Mouse (Mus musculus): Measurements from ENCODE around the gene Atf3. TPM values are rescaled to one million over a fixed set of nuclear protein-coding genes. Genes with fewer than 3 reads are reported as not detected.

Gene Atf3
- total RNA-seq, 2 experiments from 2014 or later, result 4.5 to 9.5 TPM

GRCm38 (mm10) chr1:191193657-191194424 lies 24.0 kb downstream of the Atf3 start:
- intact Hi-C loops (cut with DNase I), result no loop called here
- peak in 1 of 2 experiments; percentile 32 for DNase-seq

- intact Hi-C loops (cut with DNase I), result no loop called here
- no peak for DNase-seq
Measured at GRCm38 (mm10) chr1:191192751-191193150, 25.1 kb downstream of the Atf3 start.

GRCm38 (mm10) chr1:191192213-191192612 lies 25.6 kb downstream of the Atf3 start:
- intact Hi-C loops (cut with DNase I), result no loop called here
- no peak for DNase-seq

- intact Hi-C loops (cut with DNase I), result no loop called here
- DNase-seq, result no peak
Measured at GRCm38 (mm10) chr1:191189671-191190372, 28.0 kb downstream of the Atf3 start.

GRCm38 (mm10) chr1:191186386-191186770 lies 31.5 kb downstream of the Atf3 start:
- intact Hi-C loops (cut with DNase I), result no loop called here
- peak; percentile 43 to 55 for DNase-seq

- intact Hi-C loops (cut with DNase I), result loop anchor here (2.0 kb wide), 1 partner anchor 37 kb away; no protein-coding TSS in a partner anchor
- peak; percentile 32 to 37 for DNase-seq
Measured at GRCm38 (mm10) chr1:191185761-191186385, 32.0 kb downstream of the Atf3 start.

GRCm38 (mm10) chr1:191184841-191185251 lies 33.0 kb downstream of the Atf3 start:
- intact Hi-C loops (cut with DNase I), result loop anchor here (2.0 to 5.0 kb wide), 2 partner anchors 38 to 87 kb away; no protein-coding TSS in a partner anchor
- peak; percentile 33 to 41 for DNase-seq

GRCm38 (mm10) chr1:191184066-191184815 lies 33.6 kb downstream of the Atf3 start:
- peak; percentile 23 to 48 for DNase-seq
- intact Hi-C loops (cut with DNase I), result loop anchor here (2.0 to 5.0 kb wide), 2 partner anchors 39 to 88 kb away; no protein-coding TSS in a partner anchor

GRCm38 (mm10) chr1:191183163-191184065 lies 34.4 kb downstream of the Atf3 start:
- intact Hi-C loops (cut with DNase I), result loop anchor here (2.0 to 5.0 kb wide), 2 partner anchors 39 to 89 kb away; no protein-coding TSS in a partner anchor
- peak; percentile 99 for DNase-seq

- intact Hi-C loops (cut with DNase I), result loop anchor here (5.0 kb wide), 1 partner anchor 90 kb away; no protein-coding TSS in a partner anchor
- peak; percentile 75 to 78 for DNase-seq
Measured at GRCm38 (mm10) chr1:191182431-191183162, 35.2 kb downstream of the Atf3 start.

GRCm38 (mm10) chr1:191181469-191182259 lies 36.2 kb downstream of the Atf3 start:
- DNase-seq, result no peak
- intact Hi-C loops (cut with DNase I), result loop anchor here (5.0 kb wide), 1 partner anchor 91 kb away; no protein-coding TSS in a partner anchor

GRCm38 (mm10) chr1:191180397-191180796 lies 37.4 kb downstream of the Atf3 start:
- DNase-seq, result peak in 1 of 2 experiments; percentile 14
- intact Hi-C loops (cut with DNase I), result loop anchor here (5.0 kb wide), 1 partner anchor 92 kb away; no protein-coding TSS in a partner anchor

- DNase-seq, result no peak
- intact Hi-C loops (cut with DNase I), result loop anchor here (5.0 kb wide), 1 partner anchor 92 kb away; no protein-coding TSS in a partner anchor
Measured at GRCm38 (mm10) chr1:191179846-191180245, 38.0 kb downstream of the Atf3 start.

- intact Hi-C loops (cut with DNase I), result no loop called here
- DNase-seq, result no peak
Measured at GRCm38 (mm10) chr1:191178511-191179188, 39.2 kb downstream of the Atf3 start.

- intact Hi-C loops (cut with DNase I), result no loop called here
Measured at GRCm38 (mm10) chr1:191176887-191177286, 41.0 kb downstream of the Atf3 start.

GRCm38 (mm10) chr1:191172487-191172886 lies 45.4 kb downstream of the Atf3 start:
- DNase-seq, result peak in 1 of 2 experiments; percentile 37
- intact Hi-C loops (cut with DNase I), result loop anchor here (5.0 kb wide), 1 partner anchor 75 kb away; the partner anchor contains the start of gene Batf3

More at GRCm38 (mm10) chr1:191176887-191177286, 41.0 kb downstream of the Atf3 start:
- DNase-seq, result no peak

Data from heart, postnatal 14 days (tissue).